Mouse (Mus musculus) cerebellum, adult 11 months (tissue): Measurements from ENCODE around the gene Prr3.
A peak's percentile ranks its signal among the peaks of the same experiment; 100 is the strongest.
"Not testable (repeated sequence)": the region's sequence is repeated elsewhere in the genome, so short reads cannot be mapped to it uniquely, and the experiment has no call there.

Experiments
- DNase-seq: peaks from one replicate; pipeline ENCODE4 v3.0.0; 2022

The Prr3 gene

GRCm38 (mm10) chr17:35998545-35999305, 18.7 kb upstream of the Prr3 start:
- DNase-seq, result no peak

DNA sequence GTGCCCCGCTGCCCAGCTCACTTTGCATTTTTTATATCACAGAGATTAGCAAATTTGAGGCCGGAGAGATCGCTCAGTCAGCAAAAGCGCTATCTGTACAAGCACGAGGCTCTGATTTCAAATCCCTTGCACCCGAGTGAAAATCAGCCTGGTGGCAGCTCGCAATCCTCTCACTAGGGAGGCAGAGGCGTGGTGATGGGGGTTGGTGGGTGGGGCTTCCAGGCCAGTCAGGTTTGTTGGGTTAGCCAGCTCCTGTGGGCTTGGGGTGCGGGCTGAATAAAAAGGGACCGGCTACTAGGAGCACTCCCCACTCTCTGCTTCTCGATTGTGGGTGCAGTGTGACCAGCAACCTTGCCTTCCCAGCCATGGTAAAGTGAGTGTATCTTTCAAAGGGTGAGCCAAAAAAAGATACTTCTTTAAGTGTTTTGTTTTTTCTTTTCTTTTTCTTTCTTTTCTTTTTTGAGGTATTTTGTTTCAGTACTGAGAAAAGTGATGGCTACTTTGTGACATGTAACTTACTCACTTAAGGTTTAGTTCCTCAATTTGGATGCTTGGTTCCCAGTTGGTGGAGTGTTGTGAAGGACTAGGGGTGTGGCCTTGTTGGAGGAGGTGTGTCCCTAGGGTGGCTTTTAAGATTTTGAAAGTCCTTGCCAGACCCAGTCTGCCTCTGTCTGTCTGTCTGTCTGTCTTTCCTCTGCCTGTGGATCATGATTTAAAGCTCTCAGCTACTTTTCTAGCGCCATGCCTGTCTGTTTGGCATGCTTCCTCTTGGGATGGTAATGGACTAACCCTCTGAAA, 17.9 kb upstream of the Prr3 start:
- DNase-seq, result no peak

GRCm38 (mm10) chr17:35996949-35997348, 16.9 kb upstream of the Prr3 start:
- DNase-seq, result peak; percentile 94

DNA sequence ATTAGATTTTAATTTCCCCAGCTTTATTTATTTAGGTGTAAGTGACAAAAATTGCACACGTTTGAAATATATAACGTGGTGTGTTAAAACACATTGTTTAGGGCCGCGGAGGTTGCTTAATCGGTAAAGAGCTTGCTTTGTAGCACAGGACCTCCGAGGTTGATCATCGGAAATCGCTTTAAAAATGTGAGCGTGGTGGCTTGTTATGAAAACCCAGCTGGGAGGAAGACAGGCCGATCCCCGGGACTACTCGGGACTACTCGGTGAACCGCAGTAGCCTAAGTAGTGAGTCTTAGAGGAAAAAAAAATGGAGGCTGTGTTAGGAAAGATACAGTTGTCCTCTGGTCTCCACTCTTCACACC, 14.8 kb upstream of the Prr3 start:
- no peak for DNase-seq

GRCm38 (mm10) chr17:35994175-35994878, 14.3 kb upstream of the Prr3 start:
- peak; percentile 69 for DNase-seq

DNA sequence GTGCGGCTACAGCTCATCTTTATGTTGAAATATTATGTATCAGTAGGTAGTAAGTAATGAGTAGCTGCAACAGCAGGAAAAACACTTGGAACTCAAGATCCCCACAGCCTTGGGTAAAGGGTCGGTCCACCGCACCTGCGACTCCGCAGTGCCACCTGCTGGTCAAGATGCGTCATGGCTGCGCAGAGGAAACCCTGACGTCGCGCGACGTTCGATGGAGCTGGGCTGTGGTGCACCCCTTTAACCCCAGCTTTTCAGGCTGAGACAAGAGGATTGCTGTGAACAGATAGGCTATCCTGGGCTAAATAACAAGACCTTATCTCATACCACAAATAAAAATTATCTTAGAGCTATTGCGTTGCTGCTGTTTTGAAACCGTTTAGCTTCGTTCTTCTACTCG, 13.6 kb upstream of the Prr3 start:
- peak; percentile 70 for DNase-seq

GRCm38 (mm10) chr17:35991781-35992180, 11.7 kb upstream of the Prr3 start:
- DNase-seq, result no peak

- DNase-seq, result no peak
Observed at GRCm38 (mm10) chr17:35981776-35982175, 1.7 kb upstream of the Prr3 start.

DNA sequence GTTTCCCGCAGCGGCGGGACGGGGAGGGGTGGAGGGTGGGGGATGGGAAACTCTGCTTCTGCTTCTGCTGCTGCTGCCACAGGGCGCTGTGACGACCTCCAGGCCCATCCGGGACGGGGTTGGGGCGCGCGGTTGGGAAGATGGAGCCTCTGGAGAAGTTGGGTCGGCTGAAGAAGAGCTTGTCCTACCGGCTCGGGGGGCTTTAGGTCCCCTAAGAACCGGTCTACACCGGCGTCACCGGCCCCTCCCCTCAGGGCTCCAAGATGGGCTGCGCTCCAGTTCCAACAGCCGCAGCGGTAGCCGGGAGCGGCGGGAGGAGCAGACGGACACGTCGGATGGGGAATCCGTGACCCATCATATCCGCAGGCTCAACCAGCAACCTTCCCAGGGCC, 323 bp upstream of the Prr3 start:
- DNase-seq, result peak; percentile 65

DNA sequence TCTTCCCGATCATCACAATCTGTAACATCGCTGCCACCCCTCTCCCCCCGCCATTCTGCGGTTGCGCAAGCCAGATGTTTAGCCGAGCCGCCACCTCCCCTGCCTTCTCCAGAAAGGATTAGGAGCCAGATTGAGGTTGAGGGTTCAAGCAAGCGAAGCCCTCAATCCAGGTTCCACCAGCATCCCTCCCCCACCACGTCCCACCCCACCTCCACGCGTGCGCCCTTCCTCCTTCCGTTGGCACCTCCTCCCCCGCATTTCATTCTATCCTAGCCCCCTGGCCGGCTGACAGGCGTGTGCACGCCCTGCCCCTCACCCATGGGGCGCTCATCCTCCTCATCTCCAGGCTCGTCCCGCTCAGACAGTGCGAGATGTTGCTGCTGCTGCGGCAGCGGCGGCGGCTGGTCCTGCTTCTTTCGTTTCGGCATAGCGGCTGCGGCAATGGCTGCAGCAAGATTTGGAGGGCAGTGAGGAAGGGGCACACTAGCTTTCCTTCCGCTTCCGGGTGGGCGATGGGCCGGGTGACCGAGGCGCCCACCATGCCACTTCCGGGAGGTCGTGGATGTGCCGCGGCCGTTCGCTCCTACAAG, 1.1 kb downstream of the Prr3 start:
- DNase-seq, result no peak

GRCm38 (mm10) chr17:35972131-35972530, 7.9 kb downstream of the Prr3 start:
- DNase-seq, result no peak

- DNase-seq, result peak; percentile 99
Observed at GRCm38 (mm10) chr17:35969418-35970389, 10.3 kb downstream of the Prr3 start, which contains the start of gene Abcf1. Abcf1 (minus strand) TSS chr17:35969761.

DNA sequence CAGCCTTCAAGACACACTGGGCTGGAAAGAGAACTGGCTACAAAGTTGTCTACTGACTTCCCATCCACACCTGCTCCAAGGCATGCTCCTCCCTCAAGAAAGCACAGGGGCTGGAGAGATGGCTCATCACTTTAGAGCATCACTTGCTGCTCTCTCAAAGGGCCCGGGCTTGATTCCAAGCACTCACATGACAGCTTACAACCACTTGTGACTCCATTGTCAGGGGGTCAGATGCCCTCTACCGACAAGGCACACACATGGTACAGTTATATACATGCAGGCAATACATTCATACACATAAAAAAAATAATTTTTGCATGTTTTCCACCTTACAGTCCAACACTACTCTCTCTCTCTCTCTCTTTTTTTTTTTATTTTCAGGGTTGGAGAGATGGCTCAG, 12.4 kb downstream of the Prr3 start:
- DNase-seq, result no peak

DNA sequence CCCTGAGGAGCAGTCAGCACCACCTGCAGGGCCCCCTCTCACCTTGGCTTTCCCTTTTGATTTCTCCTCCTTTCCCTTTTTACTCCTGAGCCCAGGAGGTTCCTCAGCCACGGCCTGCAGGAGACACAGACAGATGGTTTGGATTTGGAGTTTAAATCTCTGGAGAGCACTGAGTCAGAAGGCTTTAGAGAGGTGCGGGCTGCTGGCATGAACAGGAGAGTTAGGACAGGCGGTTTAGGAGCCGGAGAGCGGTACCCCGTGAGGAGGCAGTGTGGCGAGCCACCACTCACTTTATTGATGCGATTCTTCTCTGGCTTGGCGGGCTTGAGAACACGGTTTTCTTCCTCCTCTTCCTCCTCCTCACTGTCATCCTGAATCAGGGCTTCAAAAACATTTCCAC, 16.8 kb downstream of the Prr3 start:
- no peak for DNase-seq

DNA sequence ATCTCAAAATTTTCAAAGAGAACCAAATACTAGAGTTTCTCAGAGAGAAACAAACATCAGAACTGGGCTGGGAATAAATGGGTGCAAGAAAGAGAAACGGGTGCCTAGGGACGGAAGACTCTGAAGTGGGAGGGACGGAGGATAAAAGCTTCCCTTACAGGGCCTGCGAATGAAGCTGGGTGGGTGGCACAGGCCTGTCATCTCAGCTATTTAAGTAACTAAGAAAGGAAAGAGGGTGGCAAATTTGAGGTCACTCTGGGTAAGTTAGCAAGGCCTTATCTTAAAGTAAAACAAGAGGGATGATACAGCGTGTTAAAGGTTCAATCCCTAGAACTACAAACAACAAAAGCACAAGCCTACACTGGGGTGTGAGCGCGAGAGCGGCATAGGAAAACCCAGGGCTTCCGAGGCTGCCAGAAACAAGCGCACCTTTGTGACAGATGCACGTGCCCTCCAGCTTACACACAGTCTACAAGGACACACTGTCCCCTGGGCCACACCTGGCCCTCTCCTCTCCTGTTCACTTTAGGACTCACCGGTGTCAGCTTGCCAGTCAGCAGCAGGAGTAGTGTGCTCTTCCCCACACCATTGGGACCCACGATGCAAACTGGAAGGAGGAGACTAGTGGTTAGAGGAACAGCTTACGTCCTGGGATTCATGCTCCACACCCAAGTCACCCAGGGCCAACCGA, 21.4 kb downstream of the Prr3 start:
- DNase-seq, result no peak

DNA sequence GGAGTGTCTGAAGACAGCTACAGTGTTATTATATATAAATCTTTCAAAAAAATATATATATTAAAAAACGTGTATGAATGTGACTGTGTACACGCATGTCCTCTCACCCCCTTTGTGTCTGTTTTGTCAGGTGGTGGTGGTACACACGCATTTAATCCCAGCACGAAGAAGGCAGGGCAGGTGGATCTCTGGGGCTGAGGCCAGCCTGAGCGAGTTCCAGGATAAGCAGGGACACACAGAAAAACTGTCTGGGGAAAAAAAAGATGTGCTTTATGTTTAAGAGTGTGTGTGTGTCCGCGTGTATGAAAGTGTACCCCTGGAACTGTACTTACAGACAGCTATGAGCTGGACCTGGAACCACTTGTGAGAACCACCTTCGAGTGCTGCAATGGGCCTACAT, 25.4 kb downstream of the Prr3 start:
- DNase-seq, result no peak

GRCm38 (mm10) chr17:35952559-35952958, 27.5 kb downstream of the Prr3 start:
- DNase-seq, result not testable (repeated sequence)

DNA sequence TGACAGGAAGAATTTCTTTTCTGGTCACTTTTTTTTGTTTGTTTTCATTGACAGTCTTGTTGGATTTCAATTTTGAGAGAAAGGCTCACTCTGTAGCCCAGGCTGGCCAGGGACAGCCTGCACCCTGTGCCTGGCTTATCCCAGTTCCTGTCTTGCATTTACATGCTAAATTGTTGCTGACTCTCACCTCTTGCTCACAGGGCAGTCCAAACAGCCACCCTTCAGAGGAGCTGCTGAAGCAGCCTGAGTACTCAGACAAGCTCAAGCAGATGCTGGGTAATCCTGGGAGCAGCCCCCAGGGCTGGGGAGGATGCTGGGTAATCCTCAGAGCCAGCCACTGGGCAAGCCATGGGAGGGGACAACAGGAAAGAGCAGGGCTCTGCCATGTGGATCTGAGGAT, 29.1 kb downstream of the Prr3 start:
- DNase-seq, result not testable (repeated sequence)

- DNase-seq, result no peak
Observed at GRCm38 (mm10) chr17:35939941-35940340, 40.1 kb downstream of the Prr3 start.

- no peak for DNase-seq
Observed at GRCm38 (mm10) chr17:35939108-35939507, 40.9 kb downstream of the Prr3 start.

GRCm38 (mm10) chr17:35937700-35938348, 42.2 kb downstream of the Prr3 start:
- peak; percentile 46 for DNase-seq
